Mouse (Mus musculus) spleen, postnatal 0 days (tissue): ENCODE results near the gene Gm1110. TPM values are rescaled to one million over a fixed set of nuclear protein-coding genes. Genes with fewer than 3 reads are reported as not detected.

Source experiments
- polyA plus RNA-seq: library from polyadenylated mRNA; unstranded; fragments of >200 nt; fragmentation: Nextera tagmentation; extraction: Ambion mirVana; gene quantifications from 2 replicates; pipeline ENCODE4 v1.2.1, GENCODE M21; 2015

Gm1110 gene
- polyA plus RNA-seq, result not detected in 2 replicates

GRCm38 (mm10) chr9:26922909-26923526 lies at the start of gene Gm1110:
TSS of gene Gm1110 (minus strand) at chr9:26923111.

GRCm38 (mm10) chr9:26860751-26861150 lies 62.2 kb downstream of the Gm1110 start, which contains the start of gene Glb1l3:
TSS of gene Glb1l3 (minus strand) at chr9:26860890.

Other genes with a start within 250 kb of the Gm1110 start
- not detected in 2 replicates for gene B3gat1, start 189.4 kb downstream of the Gm1110 start, polyA plus RNA-seq
- gene Glb1l2, start 116.6 kb downstream of the Gm1110 start, polyA plus RNA-seq, result 0.22 and 0.39 TPM in 2 replicates
- gene Glb1l3, start 62.2 kb downstream of the Gm1110 start, polyA plus RNA-seq, result not detected in 2 replicates
- gene Acad8, start 76.5 kb upstream of the Gm1110 start, polyA plus RNA-seq, result 13.1 and 17.1 TPM in 2 replicates
- 74.6 and 76.1 TPM in 2 replicates for gene Thyn1, start 76.6 kb upstream of the Gm1110 start, polyA plus RNA-seq
- gene Vps26b, start 107.0 kb upstream of the Gm1110 start, polyA plus RNA-seq, result 10.7 and 12.6 TPM in 2 replicates
- gene Ncapd3, start 107.1 kb upstream of the Gm1110 start, polyA plus RNA-seq, result 30.7 and 35.9 TPM in 2 replicates
- 12.4 and 16.9 TPM in 2 replicates for gene Jam3, start 232.3 kb upstream of the Gm1110 start, polyA plus RNA-seq